Mouse (Mus musculus) midbrain, postnatal 0 days (tissue): Measurements from ENCODE around the gene Birc6. TPM values are rescaled to one million over a fixed set of nuclear protein-coding genes. Genes with fewer than 3 reads are reported as not detected.
A peak's percentile ranks its signal among the peaks of the same experiment; 100 is the strongest.

Source experiments
- ATAC-seq: fragments of 200-750 bp; cut with Nextera tagmentation; 2 replicates; pipeline ENCODE4 v1.8.0; 2017; ENCODE audit warnings: moderate number of reproducible peaks, mild to moderate bottlenecking, moderate TSS enrichment, moderate library complexity; ENCODE audit not compliant: low FRiP score
- DNase-seq: peaks from one replicate; pipeline ENCODE4 v3.0.0-alpha.2; 2015; ENCODE audit warnings: low spot score
- H3K27ac ChIP-seq: fragments of 300-500 bp; sonication (generic); 2 replicates; pipeline ENCODE4 v1.5.1; 2014; ENCODE audit warnings: low read depth, mild to moderate bottlenecking, low read length, mixed read lengths
- H3K27me3 ChIP-seq: fragments of 300-500 bp; sonication (generic); 2 replicates; pipeline ENCODE4 v1.6.1; 2014; ENCODE audit warnings: low read length, control low read depth, mixed read lengths; ENCODE audit not compliant: insufficient read depth
- H3K36me3 ChIP-seq: fragments of 300-500 bp; sonication (generic); 2 replicates; pipeline ENCODE4 v1.6.1; 2014; ENCODE audit warnings: low read length, control low read depth, mixed read lengths; ENCODE audit not compliant: insufficient read depth
- H3K4me1 ChIP-seq: fragments of 300-500 bp; sonication (generic); 2 replicates; pipeline ENCODE4 v1.6.1; 2014; ENCODE audit warnings: mild to moderate bottlenecking, control low read depth, antibody characterized with exemption, low read length, mixed read lengths; ENCODE audit not compliant: insufficient read depth
- H3K4me2 ChIP-seq: fragments of 300-500 bp; sonication (generic); 2 replicates; pipeline ENCODE4 v1.6.1; 2014; ENCODE audit warnings: low read depth, mild to moderate bottlenecking, low read length, mixed read lengths; ENCODE audit not compliant: poor library complexity, severe bottlenecking
- H3K4me3 ChIP-seq: fragments of 300-500 bp; sonication (generic); 2 replicates; pipeline ENCODE4 v1.5.1; 2014; ENCODE audit warnings: low read depth, mild to moderate bottlenecking, low read length, moderate library complexity
- H3K9ac ChIP-seq: fragments of 300-500 bp; sonication (generic); replicated peaks from 2 replicates; pipeline ENCODE4 v1.6.1; 2014; ENCODE audit warnings: mild to moderate bottlenecking, low read length, moderate library complexity, mixed read lengths; ENCODE audit not compliant: poor library complexity, severe bottlenecking
- H3K9me3 ChIP-seq: fragments of 300-500 bp; sonication (generic); 2 replicates; pipeline ENCODE4 v1.6.1; 2016; ENCODE audit warnings: low read length, control low read depth
- CTCF ChIP-seq: IDR thresholded peaks from 2 replicates; pipeline ENCODE4 v1.5.1; 2016; ENCODE audit warnings: antibody characterized with exemption, mild to moderate bottlenecking
- WGBS: fragments of 180-500 bp; shearing (Covaris S2); extraction: QIAGEN DNeasy Blood & Tissue Kit; methylation state at CpG from one replicate; pipeline ENCODE4 v1.1.7; 2014; 5-methylcytosine and 5-hydroxymethylcytosine counted together
- polyA plus RNA-seq: library from polyadenylated mRNA; unstranded; fragments of >200 nt; fragmentation: Nextera tagmentation; extraction: Ambion mirVana; gene quantifications from 2 replicates; pipeline ENCODE4 v1.2.1, GENCODE M21; 2015
- total RNA-seq: library from RNA; depleted of rRNA; stranded (reverse); fragments of >200 nt; gene quantifications from 2 replicates; pipeline ENCODE4 v1.2.3, GENCODE M21; 2014

The Birc6 gene
- total and polyA plus RNA-seq, 2 experiments from 2014 or later: 120 to 136 TPM

GRCm38 (mm10) chr17:74711627-74712026, 183.5 kb downstream of the Birc6 start:
- Histone ChIP-seq H3K4me3 (no peak overlapping the region), H3K27me3 (no peaks in the 10 kb centered on the region), H3K4me2 (no peak overlapping the region), H3K9ac (no peak overlapping the region), H3K36me3 (no peaks in the 10 kb centered on the region), H3K9me3 (no peaks in the 10 kb centered on the region), H3K27ac (no peak overlapping the region), H3K4me1 (no peaks in the 10 kb centered on the region)
- no peak for TF ChIP-seq CTCF
- 89% methylated on average over 8 of the region's 8 CpGs for whole genome bisulfite sequencing
- no peak for ATAC-seq
- no peak for DNase-seq

GRCm38 (mm10) chr17:74715128-74715527, 187.0 kb downstream of the Birc6 start:
- Histone ChIP-seq H3K4me1 (no peaks in the 10 kb centered on the region), H3K9me3 (no peaks in the 10 kb centered on the region), H3K4me2 (no peak overlapping the region), H3K9ac (no peak overlapping the region), H3K4me3 (no peak overlapping the region), H3K27me3 (no peaks in the 10 kb centered on the region), H3K36me3 (no peaks in the 10 kb centered on the region), H3K27ac (no peak overlapping the region)
- TF ChIP-seq CTCF: no peak
- ATAC-seq (no peak), DNase-seq (no peak)
- 43% methylated on average over 3 of the region's 3 CpGs for WGBS

- Histone ChIP-seq H3K4me2 (no peak overlapping the region), H3K36me3 (no peaks in the 10 kb centered on the region), H3K4me3 (no peak overlapping the region), H3K27me3 (no peaks in the 10 kb centered on the region), H3K9ac (no peak overlapping the region), H3K27ac (no peak overlapping the region), H3K9me3 (no peaks in the 10 kb centered on the region), H3K4me1 (no peaks in the 10 kb centered on the region)
- 58% methylated on average over 1 of the region's 1 CpGs for WGBS
- DNase-seq: no peak
- no peak for ATAC-seq
- no peak for TF ChIP-seq CTCF
Measured at GRCm38 (mm10) chr17:74715724-74716123, 187.6 kb downstream of the Birc6 start.

- Histone ChIP-seq H3K4me1 (no peaks in the 10 kb centered on the region), H3K9ac (no peak overlapping the region), H3K4me2 (peak overlapping the region; percentile 87), H3K36me3 (no peaks in the 10 kb centered on the region), H3K9me3 (no peaks in the 10 kb centered on the region), H3K27ac (no peak overlapping the region), H3K27me3 (no peaks in the 10 kb centered on the region), H3K4me3 (no peak overlapping the region)
- no peak for TF ChIP-seq CTCF
- no peak for DNase-seq
- no peak for ATAC-seq
- WGBS: 62% methylated on average over 3 of the region's 3 CpGs
Measured at GRCm38 (mm10) chr17:74716643-74717042, 188.5 kb downstream of the Birc6 start.

GRCm38 (mm10) chr17:74717091-74717617, 189.1 kb downstream of the Birc6 start:
- H3K27ac ChIP-seq: no peak overlapping the region
- 9% methylated on average over 14 of the region's 14 CpGs for WGBS
- H3K9ac ChIP-seq: peak overlapping the region; percentile 55; the same call in 1 of the 2 replicates
- H3K9me3 ChIP-seq: no peaks in the 10 kb centered on the region
- no peak for DNase-seq
- H3K27me3 ChIP-seq: no peaks in the 10 kb centered on the region
- ATAC-seq: no peak
- peaks cover 3% of the 10 kb centered on the region; the same call in 1 of the 2 replicates for H3K36me3 ChIP-seq
- no peaks in the 10 kb centered on the region for H3K4me1 ChIP-seq
- TF ChIP-seq CTCF: no peak
- peak overlapping the region; percentile 81 for H3K4me3 ChIP-seq
- H3K4me2 ChIP-seq: peak overlapping the region; percentile 87

GRCm38 (mm10) chr17:74717618-74718151, 189.6 kb downstream of the Birc6 start, which contains the start of gene Ttc27:
Ttc27 (plus strand) TSS chr17:74717732.
- DNase-seq: peak; percentile 98
- ATAC-seq: peak; percentile 92
- Histone ChIP-seq H3K9me3 (no peaks in the 10 kb centered on the region), H3K27ac (no peak within 1 kb of the TSS), H3K4me2 (peak within 1 kb of the TSS; percentile 87), H3K4me3 (peak within 1 kb of the TSS; percentile 81), H3K36me3 (peaks cover 4% of the 10 kb centered on the region; the same call in 1 of the 2 replicates), H3K4me1 (no peaks in the 10 kb centered on the region), H3K9ac (peak within 1 kb of the TSS; percentile 55), H3K27me3 (no peaks in the 10 kb centered on the region)
- no peak for TF ChIP-seq CTCF
- WGBS: under 1% methylated on average over 31 of the region's 31 CpGs
